Mouse (Mus musculus) naive thymus-derived CD4-positive, alpha-beta T cell, adult 2 months (primary cell): Measurements from ENCODE around the gene Atp11b.
A peak's percentile ranks its signal among the peaks of the same experiment; 100 is the strongest.

Experiments
- DNase-seq: peaks from one replicate; pipeline ENCODE4 v3.0.0-alpha.2; 2011; ENCODE audit warnings: low read depth

Gene Atp11b

DNA sequence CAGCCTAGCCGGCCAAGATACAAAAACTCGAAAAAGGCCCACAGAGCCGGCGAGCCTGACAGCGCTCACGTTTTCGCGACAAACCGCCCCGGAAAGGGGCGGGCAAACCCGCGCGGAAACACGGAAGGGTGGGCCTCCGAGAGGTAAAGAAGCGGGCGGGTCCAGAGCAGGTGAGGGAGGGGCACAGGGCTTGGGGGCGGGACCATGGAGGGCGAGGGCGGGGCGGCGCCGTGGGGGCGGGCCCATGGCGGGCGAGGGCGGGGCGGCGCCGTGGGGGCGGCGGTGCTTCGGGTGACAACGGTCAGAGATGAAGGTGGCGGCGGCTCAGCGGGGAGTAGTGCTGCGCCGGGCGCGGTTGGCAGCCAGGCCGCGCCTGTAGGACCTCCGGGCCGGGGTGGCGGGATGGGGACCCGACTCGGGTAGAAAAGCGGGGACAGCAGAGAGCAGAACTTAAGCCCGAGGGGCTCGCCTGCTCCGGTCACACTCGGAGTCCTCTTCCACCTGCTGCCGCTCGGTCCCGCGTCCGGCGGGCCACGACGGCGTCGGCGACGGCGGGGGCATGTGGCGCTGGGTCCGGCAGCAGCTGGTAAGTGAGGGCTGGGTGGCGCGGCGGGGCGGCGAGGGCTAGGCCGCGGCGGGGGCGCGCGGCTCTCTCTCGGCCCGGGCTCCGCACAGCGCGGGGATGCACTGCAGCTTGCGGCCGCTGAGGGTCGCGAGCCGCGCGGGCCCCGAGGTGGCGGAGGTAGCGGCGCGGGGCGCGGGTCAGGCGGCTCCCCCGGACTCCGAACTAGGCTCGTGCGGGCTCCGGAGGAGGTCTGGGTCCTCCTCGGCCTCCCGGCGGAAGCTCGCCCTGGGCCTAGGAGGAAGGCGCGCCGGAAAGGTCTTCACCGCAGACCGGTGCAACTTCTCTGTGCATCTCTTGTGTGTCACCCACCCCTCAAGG lies at the start of gene Atp11b:
Gene Atp11b (plus strand): TSS at position 282 of the 943 bp plus-strand sequence.
- DNase-seq: peak; percentile 94

- no peak for DNase-seq
Measured at GRCm38 (mm10) chr3:35704328-35704613, 49.6 kb upstream of the Atp11b start.

- peak; percentile 43 for DNase-seq
Measured at GRCm38 (mm10) chr3:35719531-35720205, 34.2 kb upstream of the Atp11b start.

DNA sequence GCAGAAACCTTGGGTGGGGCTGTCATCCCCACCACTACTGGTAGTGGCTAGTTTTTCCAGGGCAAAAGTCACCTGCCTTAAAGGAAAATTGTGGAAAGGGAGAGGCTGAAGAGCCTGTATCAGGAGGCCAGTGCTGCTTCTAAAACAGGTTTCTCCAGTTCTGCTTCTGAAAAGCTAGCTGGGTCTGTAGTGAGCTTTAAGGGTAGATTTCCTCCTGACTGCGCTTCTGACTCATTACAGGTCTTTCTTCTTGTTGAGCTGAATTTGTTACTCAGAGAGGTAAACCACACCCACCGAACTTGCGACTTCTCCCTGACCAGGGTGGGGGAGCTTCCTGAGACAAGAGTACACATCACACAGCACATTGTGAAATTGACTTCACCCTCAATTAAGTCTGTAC lies 33.1 kb upstream of the Atp11b start:
- peak; percentile 90 for DNase-seq

GRCm38 (mm10) chr3:35721818-35722446 lies 32.0 kb upstream of the Atp11b start:
- DNase-seq: peak; percentile 78

DNA sequence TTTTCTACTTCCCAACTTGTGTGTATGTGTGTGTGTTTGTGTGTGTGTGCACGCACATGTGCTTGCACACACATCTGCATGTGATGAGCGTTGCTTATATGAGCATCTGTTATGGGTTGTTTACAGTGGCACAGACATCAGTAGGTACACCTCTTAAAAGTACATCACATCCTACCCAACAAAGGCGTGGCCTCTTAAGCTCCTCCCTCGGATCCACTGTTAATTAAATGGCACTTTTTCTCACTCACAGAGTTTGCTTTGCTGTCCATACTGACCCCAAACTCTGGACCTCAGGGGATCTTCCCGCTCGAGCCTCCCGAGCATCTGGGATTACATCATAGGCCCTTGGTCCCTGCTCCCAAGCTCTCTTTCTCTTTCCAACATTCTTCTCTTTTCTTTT lies 31.1 kb upstream of the Atp11b start:
- peak; percentile 40 for DNase-seq

- peak; percentile 62 for DNase-seq
Measured at GRCm38 (mm10) chr3:35723586-35724322, 30.2 kb upstream of the Atp11b start.

DNA sequence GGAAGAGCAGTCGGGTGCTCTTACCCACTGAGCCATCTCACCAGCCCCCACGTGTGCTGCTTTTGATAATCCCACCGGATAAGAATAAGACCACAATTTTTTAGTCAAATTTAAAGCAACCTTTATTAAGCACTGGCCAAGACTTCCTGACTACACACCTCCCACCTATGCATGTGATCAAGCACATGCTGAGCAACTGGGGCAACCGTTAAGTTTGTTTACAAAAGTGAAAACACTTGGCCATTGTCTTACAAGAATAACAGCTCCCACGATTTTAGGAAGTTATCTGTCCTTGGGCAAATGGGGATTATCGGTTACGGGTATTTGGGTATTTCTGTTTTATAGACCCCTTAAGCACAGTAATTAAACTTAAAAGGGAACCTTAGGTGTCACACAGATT lies 28.8 kb upstream of the Atp11b start:
- DNase-seq: no peak

GRCm38 (mm10) chr3:35726936-35727335 lies 27.0 kb upstream of the Atp11b start:
- DNase-seq: no peak

- DNase-seq: no peak
Measured at GRCm38 (mm10) chr3:35729490-35729889, 24.4 kb upstream of the Atp11b start.

DNA sequence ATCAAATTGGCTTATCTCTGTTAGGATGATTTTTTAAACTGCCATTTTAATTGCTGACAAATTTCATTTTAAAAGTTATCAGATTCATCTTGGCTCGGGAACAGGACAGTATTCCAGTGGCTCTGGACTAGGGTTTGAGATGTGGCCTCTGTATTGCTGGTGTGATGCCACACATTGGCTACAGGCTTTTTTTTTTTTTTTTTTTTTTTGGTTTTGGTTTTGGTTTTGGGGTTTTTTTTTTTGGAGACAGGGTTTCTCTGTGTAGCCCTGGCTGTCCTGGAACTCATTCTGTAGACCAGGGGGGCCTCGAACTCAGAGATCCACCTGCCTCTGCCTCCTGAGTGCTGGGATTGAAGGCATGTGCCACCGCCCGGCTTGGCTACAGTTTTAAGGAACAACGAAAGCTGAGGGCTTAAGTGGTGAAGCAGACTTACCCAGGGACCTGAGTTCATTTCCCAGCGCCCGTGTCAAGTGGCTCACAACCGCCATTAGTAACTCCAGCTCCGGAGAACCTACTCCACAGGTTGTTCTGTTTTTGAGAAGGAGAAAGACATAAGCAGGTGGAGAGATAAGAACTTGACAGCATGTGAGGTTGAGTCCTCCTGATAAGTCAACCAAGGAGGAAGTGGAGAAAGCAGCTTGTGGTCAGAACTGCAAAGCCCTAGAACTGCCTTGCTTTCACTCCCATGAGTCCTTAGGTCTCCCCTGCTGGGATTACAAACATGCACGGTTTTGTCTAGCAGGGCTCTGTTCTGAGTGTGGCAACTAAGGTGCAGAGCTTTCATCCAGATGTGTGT lies 21.7 kb upstream of the Atp11b start:
- peak; percentile 73 for DNase-seq

DNA sequence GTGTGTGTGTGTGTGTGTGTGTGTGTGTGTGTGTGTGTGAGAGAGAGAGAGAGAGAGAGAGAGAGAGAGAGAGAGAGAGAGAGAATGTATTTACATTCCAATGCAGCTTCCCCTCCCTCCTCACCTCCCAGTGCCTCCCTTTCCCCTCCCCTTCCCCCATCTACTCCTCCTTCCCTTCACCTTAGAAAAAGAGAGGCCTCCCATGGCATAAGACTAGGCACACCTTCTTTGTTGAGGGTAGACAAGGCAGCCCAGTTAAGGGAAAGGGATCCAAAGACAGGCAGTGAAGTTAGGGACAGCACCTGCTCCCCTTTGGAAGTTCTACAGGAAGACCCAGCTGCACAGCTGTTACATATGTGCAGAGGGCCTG lies 21.1 kb upstream of the Atp11b start:
- DNase-seq: peak; percentile 47

GRCm38 (mm10) chr3:35734509-35734908 lies 19.4 kb upstream of the Atp11b start:
- DNase-seq: no peak

DNA sequence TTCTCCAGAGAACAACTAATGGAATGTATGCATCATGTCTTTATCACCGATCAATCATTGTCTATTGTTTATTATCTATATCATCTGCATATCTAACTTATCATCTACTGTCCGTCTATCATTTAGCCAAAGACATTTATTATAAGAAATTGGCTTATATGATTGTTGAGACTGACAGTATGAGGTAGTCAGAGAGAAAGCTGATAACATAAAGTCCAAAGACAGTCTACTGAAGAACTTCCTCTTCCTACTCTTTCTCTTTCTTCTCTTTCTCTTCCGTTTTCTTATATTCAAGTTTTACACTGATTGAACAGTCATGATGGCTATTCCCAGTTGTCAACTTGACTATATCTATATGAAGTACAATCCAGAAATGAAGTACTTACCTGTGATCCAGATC lies 15.8 kb upstream of the Atp11b start:
- DNase-seq: no peak

- DNase-seq: no peak
Measured at GRCm38 (mm10) chr3:35745010-35745409, 8.9 kb upstream of the Atp11b start.

GRCm38 (mm10) chr3:35746840-35747456 lies 7.0 kb upstream of the Atp11b start:
- peak; percentile 72 for DNase-seq

DNA sequence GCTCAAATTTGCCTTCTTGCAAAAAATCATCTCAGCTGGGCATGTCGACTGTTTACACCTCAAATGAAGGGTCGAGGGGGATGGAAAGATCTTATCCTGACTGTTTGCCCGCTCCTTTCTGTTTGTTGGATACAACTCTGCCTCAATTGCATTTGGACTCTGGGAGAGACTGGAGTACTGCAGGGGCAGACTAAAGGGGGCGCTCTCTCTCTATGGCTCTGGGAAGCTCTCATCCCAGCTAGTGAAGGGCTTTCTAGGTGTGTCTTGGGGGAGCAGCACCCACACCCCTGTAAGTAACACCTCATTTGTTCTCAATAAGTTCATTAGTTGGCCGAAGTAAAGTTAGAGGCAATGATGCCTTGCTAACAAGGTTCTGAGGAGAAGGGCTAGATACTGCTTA lies 3.6 kb upstream of the Atp11b start:
- no peak for DNase-seq

- DNase-seq: no peak
Measured at GRCm38 (mm10) chr3:35751724-35752123, 2.2 kb upstream of the Atp11b start.

DNA sequence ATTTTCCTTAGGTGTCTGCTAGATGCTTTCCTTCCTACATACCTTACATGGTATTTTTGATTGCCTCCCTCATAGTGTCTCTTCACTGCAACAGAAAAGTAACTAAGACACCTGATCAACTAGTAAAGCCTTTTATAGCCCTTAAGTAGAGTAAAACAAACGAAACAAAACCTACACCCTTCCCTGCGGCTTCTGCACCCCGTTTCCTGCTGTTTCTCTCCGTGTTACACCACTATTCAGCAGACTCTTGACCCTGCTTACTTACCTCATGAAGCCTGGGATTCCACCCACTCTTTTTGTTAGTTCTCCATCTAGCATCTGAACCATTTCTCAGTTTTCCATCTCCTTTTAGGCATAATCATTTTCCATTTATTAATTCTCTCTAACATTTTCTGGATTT lies 8.8 kb downstream of the Atp11b start:
- peak; percentile 55 for DNase-seq

DNA sequence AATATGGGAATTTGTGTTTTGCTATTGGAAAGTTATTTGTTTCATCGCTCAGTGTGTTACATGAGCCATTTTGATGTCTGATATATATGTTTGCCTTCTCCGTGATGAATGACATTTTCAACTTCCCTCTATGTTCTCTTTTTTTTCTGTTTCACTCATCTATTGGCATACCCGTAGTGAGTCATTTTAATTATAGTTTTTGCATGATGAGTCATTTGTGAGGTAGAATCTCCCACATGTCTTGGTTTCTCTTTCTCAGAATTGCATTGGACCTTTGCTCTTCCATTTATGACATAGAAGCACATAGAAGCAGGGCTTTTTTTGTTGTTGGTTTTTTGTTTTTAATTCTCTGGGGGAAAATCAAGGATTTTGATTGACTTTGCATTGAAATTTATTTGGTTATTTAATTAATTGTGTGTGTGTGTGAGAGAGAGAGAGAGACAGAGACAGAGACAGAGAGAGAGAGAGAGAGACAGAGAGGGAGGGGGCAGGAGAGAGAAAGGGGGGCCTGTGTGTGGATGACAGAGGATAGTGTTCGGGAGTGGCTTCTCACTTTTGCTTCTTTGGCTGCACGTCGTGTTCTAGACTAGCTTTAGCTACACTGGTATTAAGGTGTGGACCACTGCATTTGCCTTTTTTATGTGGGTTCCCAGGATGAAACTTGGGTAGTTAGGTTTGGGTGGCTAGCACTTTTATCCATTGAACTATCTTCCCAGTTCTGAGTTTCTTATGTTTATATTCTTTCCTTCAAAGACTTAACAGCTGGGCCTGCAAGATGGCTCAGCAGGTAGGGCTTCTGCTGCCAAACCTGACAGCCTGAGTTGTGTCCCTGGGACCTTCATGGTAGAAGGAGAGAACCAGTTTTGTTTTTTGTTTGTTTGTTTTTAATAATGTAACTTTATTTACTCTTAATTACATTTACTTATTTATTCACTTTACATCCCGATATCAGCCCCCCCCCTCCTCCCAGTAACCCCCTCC lies 11.0 kb downstream of the Atp11b start:
- peak; percentile 39 for DNase-seq
